Mouse (Mus musculus) colon, adult 2 months (tissue): ENCODE measurements around the gene Zbed5. TPM values are rescaled to one million over a fixed set of nuclear protein-coding genes. Genes with fewer than 3 reads are reported as not detected.

Source experiments
- polyA plus RNA-seq: library from polyadenylated mRNA; depleted of rRNA; stranded (reverse); fragments of >200 nt; gene quantifications from 2 replicates; pipeline ENCODE4 v1.2.3, GENCODE M21; 2012; rRNA removed

Gene Zbed5
- 0.35 and 0.58 TPM in 2 replicates for polyA plus RNA-seq

GRCm38 (mm10) chr5:129895198-129896088 is at the start of gene Zbed5:
Gene Zbed5, plus strand, starts transcription at chr5:129895723.

DNA sequence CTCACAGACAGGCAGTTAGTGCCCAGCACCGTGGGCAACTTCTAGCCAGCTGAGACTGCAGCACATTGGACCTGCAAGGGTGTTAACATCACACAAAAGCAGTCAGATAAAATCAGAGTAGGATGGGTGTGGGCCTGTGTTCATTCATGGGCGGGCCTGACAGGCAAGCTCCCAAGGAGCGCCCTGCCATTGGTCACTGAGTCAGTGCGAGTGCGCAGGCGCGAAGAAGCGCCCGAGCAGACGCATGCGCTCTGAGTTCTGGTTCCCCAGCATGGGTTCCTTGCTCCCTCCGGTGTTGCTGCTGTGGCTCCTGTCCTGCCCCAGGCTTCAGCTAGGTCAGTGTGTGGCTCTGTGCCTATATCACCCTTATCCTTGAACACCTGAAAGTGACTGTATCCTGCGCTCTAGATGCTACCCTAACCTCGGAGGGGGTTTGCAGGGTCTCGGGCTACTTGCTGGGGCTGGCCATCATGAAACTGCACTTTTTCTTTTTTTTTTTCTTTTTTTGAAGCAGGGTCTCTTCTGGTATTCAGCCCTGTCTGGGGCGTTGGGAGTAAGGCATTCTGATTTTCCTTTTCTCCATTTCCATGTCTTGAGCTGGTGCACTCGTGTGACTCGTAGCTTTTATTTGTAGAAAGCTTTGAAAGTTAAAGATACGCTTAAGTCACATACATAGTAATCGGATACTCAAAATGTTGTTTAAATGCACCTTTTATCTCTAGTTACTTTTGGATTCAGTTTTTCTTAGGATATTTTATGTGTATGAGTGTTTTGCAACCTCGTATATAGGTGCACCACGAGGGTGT is 48.6 kb upstream of the Zbed5 start, which contains the start of gene Sumf2:
Sumf2 (plus strand) TSS at position 235 of the 806 bp plus-strand sequence.

DNA sequence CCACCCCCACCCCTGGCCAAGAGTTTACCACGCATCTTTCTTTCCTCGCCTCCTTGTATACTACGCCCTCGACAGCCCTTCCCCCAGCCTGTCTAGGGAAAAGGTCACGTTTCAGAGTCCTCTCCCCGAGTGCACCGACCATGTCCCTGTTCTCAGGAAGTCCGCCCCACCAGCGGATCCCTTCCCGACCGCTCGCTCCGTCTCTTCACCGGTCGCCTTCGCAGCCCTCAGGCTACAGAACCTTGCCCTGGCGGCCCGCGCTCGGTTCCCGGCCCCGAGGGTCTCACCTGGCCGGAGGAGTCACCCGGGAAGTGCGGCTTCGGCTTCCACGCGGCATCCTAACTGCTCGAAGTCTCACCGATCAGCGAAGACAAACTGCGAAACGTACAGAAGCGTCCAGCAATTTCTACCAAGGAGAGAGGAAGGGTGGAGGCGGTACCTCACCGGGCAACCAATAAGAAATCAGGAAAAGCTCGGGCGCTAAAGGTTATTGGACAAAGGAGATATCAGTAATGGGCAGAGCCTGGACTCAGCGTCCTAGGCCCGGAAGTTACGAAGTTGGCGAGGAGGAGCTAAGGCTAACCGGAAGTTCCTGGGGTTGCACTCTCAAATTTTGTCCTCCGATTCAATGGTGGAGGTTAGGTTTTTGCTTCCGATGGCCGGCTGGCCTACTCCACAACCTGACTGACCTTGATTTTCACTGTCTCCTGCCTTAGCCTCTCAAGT is 8.4 kb upstream of the Zbed5 start, which contains the start of gene Chchd2:
Chchd2 (minus strand) TSS at position 560 of the 726 bp plus-strand sequence.

GRCm38 (mm10) chr5:129898449-129898848 is 2.9 kb downstream of the Zbed5 start, which contains the start of gene Phkg1:
Gene Phkg1, minus strand, starts transcription at chr5:129898549.

DNA sequence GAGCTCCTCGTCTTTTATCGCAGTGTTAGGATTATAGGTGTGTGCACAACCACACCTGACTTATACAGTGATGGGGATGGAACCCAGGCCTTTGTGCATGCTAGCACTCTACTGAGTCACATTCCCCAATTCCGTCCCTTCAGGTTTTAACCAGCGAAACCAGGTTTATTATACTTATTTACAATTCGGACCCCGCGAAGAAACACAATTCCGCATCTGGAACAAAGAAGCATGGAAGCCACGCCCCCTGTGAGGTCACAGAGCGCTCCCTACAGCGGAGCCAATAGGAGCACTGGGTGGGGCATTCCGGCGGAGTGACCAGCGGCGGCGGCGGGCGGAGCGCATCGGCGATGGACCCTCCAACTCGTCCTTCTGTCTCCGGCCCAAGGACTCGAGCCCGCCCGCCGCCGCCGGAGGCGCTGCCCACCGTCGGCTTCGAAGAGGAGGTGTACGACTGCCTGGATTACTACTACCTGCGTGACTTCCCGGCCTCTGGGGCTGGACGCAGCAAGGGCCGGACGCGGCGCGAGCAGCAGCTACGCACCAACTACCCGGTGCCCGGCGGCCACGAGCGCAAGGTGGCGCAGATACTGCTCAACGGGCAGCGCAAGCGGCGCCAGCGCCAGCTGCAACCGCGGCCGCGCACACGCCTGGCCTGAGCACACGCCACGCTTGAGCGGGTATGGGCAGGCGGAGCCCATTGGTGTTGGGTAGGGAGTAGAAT is 12.9 kb downstream of the Zbed5 start, which contains the start of gene Nupr1l:
Nupr1l (plus strand) TSS at position 299 of the 724 bp plus-strand sequence.

GRCm38 (mm10) chr5:129941495-129942045 is 46.0 kb downstream of the Zbed5 start, which contains the start of gene Vkorc1l1:
Gene Vkorc1l1, plus strand, starts transcription at chr5:129941970.

Other genes with a start within 250 kb of the Zbed5 start
- gene Zfp11, start 225.6 kb upstream of the Zbed5 start, polyA plus RNA-seq: 0.70 and 0.78 TPM in 2 replicates
- not detected in 2 replicates for gene Sept14, start 187.2 kb upstream of the Zbed5 start, polyA plus RNA-seq
- 47.1 and 69.6 TPM in 2 replicates for gene Mrps17, start 180.2 kb upstream of the Zbed5 start, polyA plus RNA-seq
- gene Nipsnap2, start 170.7 kb upstream of the Zbed5 start, polyA plus RNA-seq: 40.6 and 48.4 TPM in 2 replicates
- 16.9 and 18.0 TPM in 2 replicates for gene Psph, start 108.3 kb upstream of the Zbed5 start, polyA plus RNA-seq
- gene Sumf2, start 48.7 kb upstream of the Zbed5 start, polyA plus RNA-seq: 8.7 and 11.3 TPM in 2 replicates
- 1,442 and 1,554 TPM in 2 replicates for gene Chchd2, start 8.3 kb upstream of the Zbed5 start, polyA plus RNA-seq
- gene Phkg1, start 2.8 kb downstream of the Zbed5 start, polyA plus RNA-seq: 0.34 and 0.43 TPM in 2 replicates
- 4.9 and 8.1 TPM in 2 replicates for gene Nupr1l, start 12.8 kb downstream of the Zbed5 start, polyA plus RNA-seq
- gene Vkorc1l1, start 46.2 kb downstream of the Zbed5 start, polyA plus RNA-seq: 10.2 and 10.9 TPM in 2 replicates
- gene Gusb, start 107.3 kb downstream of the Zbed5 start, polyA plus RNA-seq: 30.7 and 32.4 TPM in 2 replicates
- gene Asl, start 133.5 kb downstream of the Zbed5 start, polyA plus RNA-seq: 45.4 and 49.1 TPM in 2 replicates
- gene Crcp, start 133.6 kb downstream of the Zbed5 start, polyA plus RNA-seq: 5.7 and 8.9 TPM in 2 replicates
- gene Tpst1, start 177.6 kb downstream of the Zbed5 start, polyA plus RNA-seq: 13.0 and 13.8 TPM in 2 replicates
- gene Kctd7, start 249.1 kb downstream of the Zbed5 start, polyA plus RNA-seq: 6.3 and 10.2 TPM in 2 replicates